Mouse (Mus musculus) T-helper 2 cell (primary cell): ENCODE results near the gene Vsx2.
"Not testable (repeated sequence)": the region's sequence is repeated elsewhere in the genome, so short reads cannot be mapped to it uniquely, and the experiment has no call there.

Experiments used
- in situ Hi-C: fragments of 300-600 bp; cut with MboI, MseI; formaldehyde crosslinking; loops from one replicate; pipeline ENCODE4 v1.15.1; 2025; ENCODE audit warnings: high pct_unique_total_duplicates

Vsx2 gene

GRCm38 (mm10) chr12:84569336-84569970 is at the start of gene Vsx2:
Gene Vsx2 (plus strand): TSS chr12:84569762.
- in situ Hi-C loops, result no loop called here

GRCm38 (mm10) chr12:84523728-84524127 is 45.8 kb upstream of the Vsx2 start:
- in situ Hi-C loops, result no loop called here

- in situ Hi-C loops, result no loop called here
Measured at GRCm38 (mm10) chr12:84524147-84525050, 45.2 kb upstream of the Vsx2 start.

- in situ Hi-C loops, result no loop called here
Measured at GRCm38 (mm10) chr12:84525422-84525821, 44.1 kb upstream of the Vsx2 start.

GRCm38 (mm10) chr12:84530426-84530825 is 39.1 kb upstream of the Vsx2 start:
- in situ Hi-C loops, result no loop called here

- in situ Hi-C loops, result no loop called here
Measured at GRCm38 (mm10) chr12:84531906-84532829, 37.4 kb upstream of the Vsx2 start.

- in situ Hi-C loops, result no loop called here
Measured at GRCm38 (mm10) chr12:84532830-84533199, 36.7 kb upstream of the Vsx2 start.

GRCm38 (mm10) chr12:84533706-84534486 is 35.7 kb upstream of the Vsx2 start:
- in situ Hi-C loops, result no loop called here

GRCm38 (mm10) chr12:84539537-84539936 is 30.0 kb upstream of the Vsx2 start:
- in situ Hi-C loops, result not testable (repeated sequence)

- in situ Hi-C loops, result no loop called here
Measured at GRCm38 (mm10) chr12:84541391-84541958, 28.1 kb upstream of the Vsx2 start.

GRCm38 (mm10) chr12:84546028-84546427 is 23.5 kb upstream of the Vsx2 start:
- in situ Hi-C loops, result no loop called here

GRCm38 (mm10) chr12:84546577-84547085 is 22.9 kb upstream of the Vsx2 start:
- in situ Hi-C loops, result no loop called here

- in situ Hi-C loops, result no loop called here
Measured at GRCm38 (mm10) chr12:84548251-84548650, 21.3 kb upstream of the Vsx2 start.

GRCm38 (mm10) chr12:84555218-84555617 is 14.3 kb upstream of the Vsx2 start:
- in situ Hi-C loops, result no loop called here

- in situ Hi-C loops, result no loop called here
Measured at GRCm38 (mm10) chr12:84562558-84562957, 7.0 kb upstream of the Vsx2 start.

- in situ Hi-C loops, result no loop called here
Measured at GRCm38 (mm10) chr12:84567576-84567975, 2.0 kb upstream of the Vsx2 start.

GRCm38 (mm10) chr12:84569976-84570693 is 573 bp downstream of the Vsx2 start:
- in situ Hi-C loops, result no loop called here

- in situ Hi-C loops, result no loop called here
Measured at GRCm38 (mm10) chr12:84570694-84571415, 1.3 kb downstream of the Vsx2 start.
